Mouse (Mus musculus) adrenal gland, postnatal 10 days (tissue): ENCODE measurements at regions not wholly inside any gene's neighbourhood (a gene's known extent, or its start where the extent isn't known, plus 50 kb on each side); places are given as distances from the start of the nearest gene placed in this dataset.

ENCODE experiments used
- DNase-seq: peaks from one replicate; pipeline ENCODE4 v3.0.0; 2021; ENCODE audit warnings: mixed read lengths

GRCm38 (mm10) chr12:25330004-25330708, 233.2 kb upstream of the Id2 start:
- peak; percentile 36 for DNase-seq

- no peak for DNase-seq
Measured at GRCm38 (mm10) chr12:25325901-25326300, 229.0 kb upstream of the Id2 start.

- no peak for DNase-seq
Measured at GRCm38 (mm10) chr12:25323171-25323570, 226.2 kb upstream of the Id2 start.

GRCm38 (mm10) chr12:25320262-25320767, 223.4 kb upstream of the Id2 start:
- DNase-seq: no peak

- DNase-seq: no peak
Measured at GRCm38 (mm10) chr12:25319846-25320245, 222.9 kb upstream of the Id2 start.

GRCm38 (mm10) chr12:25318072-25318671, 221.2 kb upstream of the Id2 start:
- peak; percentile 61 for DNase-seq

DNA sequence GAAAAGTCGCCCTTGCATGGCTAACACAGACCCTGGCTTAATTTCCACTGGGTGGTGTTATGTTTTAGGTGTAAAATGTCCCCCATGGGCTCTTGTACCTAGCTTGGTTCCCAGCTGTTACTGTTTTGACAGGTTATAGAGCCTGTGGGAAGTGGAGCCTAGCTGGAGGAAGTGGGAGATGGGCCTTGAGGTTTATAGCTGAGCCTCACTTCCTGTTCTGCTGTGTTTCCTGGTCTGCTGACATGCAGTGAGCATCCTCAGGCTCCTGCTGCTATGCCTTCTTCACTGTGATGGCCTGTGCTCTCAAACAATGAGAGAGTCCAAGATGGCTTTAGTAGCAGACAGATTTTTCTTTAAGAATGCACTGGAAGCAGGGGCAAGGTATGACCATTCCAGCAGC, 219.0 kb upstream of the Id2 start:
- no peak for DNase-seq

DNA sequence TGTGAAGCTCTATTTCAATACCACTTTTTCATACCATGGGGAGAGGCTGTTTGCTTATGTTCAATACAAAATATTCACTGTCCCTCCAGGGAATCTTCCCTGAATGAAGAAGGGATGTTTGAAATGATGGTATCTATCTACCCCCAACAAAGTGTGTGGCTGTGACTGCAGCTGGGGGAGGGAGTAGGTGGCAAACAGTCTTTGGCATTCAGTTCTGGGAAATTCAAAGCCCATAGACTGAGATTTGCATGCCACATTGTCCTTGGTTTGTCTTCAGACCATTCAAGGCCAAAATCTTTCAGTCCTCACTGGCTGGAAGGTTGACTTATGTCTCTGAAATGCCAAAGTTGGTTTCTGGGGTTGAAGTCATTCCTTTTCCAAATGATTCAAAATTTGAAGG, 216.3 kb upstream of the Id2 start:
- DNase-seq: no peak

- no peak for DNase-seq
Measured at GRCm38 (mm10) chr12:25312390-25312789, 215.4 kb upstream of the Id2 start.

GRCm38 (mm10) chr12:25311728-25312127, 214.8 kb upstream of the Id2 start:
- DNase-seq: no peak

DNA sequence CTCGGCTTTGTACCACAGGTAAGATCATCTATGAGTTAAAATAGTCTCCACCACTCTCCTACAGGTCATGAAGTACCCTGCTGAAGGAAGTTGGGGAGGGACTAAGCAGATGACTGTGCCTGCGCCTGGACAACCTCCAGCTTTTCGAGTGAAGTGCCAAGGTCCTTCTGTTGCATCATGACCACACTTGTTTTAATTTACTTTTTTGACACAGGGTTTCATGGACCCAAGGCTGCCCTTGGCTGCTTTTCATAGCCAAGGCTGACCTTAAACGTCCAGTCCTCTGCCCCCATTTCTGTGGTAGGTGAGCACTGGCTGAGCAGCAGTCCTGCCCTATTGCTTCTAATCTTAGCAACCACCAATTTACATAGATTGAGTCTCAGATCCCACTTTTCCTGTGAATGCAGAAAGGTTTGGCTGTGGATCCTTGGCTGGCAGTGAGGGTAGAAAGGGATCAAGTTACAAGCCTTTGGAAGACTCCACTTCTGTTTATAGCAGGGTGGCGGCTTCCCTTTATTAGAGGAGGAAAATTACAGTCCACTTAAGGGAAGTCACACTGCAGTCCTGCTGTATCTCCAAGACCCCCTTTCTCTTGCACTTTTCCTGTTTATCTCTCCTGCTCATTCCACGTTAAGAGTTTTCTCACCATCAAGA, 213.5 kb upstream of the Id2 start:
- DNase-seq: peak; percentile 85

GRCm38 (mm10) chr12:25309234-25309633, 212.3 kb upstream of the Id2 start:
- DNase-seq: no peak

DNA sequence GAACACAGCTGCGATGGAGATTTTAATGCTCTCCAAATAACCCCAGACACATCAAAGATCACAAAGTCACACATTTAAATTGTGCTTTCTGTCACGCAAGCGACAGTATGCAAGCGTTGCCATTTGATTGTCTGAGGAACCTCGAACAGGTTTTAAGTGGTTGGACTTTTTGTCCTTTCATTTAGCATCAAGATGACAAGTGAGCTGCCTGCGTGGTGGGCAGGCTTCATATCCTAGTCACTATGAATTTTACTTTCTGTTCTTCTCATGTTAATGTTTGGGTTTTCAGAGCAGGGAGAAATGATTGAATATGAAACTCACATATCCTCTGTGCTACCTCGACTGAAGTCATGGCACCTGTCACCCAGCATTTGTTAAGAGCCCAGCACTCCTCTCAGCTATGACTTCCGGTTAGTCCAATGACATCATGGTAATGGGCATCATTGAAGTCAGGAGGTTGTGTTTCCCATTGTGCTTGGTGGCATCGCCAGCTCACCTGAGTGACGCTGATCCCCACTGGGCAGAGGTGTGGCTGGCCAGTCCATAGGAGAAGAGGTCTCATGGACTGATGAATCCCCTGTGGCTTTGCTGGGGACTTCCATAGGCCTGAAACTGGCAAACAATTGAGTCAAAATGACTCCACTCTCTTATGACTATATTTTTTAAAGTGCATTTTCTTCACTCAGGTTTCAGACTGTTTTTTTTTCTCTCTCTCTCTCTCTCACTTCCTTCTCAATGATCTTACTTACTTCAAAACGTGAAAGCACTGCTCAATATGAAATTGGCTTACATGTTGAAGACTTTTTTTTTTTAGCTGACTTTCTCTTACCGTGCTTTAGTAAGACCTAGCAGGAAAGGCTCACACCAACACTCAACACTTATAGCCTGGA, 209.1 kb upstream of the Id2 start:
- DNase-seq: no peak

DNA sequence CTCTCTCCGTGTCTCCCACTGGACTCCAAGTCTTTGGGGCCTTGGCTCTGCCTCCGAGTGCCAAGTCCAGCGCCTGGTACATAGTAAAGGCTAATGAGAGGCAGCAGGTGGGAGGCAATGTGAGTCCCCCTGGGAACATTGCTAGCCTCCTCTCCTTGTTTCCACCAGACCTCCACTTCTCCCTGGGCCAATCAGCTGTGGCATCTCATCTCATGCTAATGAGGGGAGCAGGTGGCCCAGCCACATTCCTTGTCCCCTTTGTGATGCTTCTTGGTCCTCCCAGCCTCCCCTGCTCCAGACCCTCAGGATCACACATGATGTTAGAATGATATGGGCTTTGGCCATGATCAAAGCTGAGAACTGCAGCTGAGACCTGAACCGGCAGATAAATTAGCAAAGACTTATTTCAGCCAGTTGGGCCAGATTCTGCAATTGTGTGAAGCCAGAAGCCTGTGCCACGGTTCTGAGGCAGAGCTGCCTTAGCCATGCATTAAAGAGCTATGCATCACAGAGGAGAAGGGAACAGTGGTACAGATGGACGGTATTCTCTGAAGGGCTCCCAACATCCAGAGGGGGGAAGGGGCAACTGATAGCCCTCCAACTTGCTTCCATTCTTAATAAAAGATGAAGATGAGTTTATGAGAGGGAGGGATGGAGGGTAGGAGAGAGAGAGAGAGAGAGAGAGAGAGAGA, 208.0 kb upstream of the Id2 start:
- no peak for DNase-seq

GRCm38 (mm10) chr12:25303500-25304050, 206.6 kb upstream of the Id2 start:
- no peak for DNase-seq

GRCm38 (mm10) chr12:25300804-25301390, 204.0 kb upstream of the Id2 start:
- DNase-seq: no peak

- no peak for DNase-seq
Measured at GRCm38 (mm10) chr12:25299603-25300471, 202.9 kb upstream of the Id2 start.

DNA sequence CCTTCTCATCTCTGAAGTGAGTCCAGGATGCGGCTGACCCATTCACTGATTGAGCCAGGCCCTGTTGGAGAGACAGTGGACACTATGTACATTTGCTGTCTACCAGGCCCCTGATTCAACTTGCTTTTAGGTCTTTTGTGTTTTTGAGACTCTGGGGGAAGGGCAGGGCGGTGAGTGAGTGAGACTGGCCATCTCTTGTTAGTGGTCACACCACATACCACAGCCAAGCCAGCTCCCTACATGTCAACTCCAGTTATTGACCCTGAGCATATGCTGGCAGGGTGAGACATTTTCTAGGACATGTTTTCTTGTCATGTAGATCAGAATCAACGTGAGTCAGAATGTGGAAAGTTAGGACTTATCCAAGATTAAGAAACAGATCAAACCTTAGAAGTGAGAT, 201.8 kb upstream of the Id2 start:
- DNase-seq: no peak

DNA sequence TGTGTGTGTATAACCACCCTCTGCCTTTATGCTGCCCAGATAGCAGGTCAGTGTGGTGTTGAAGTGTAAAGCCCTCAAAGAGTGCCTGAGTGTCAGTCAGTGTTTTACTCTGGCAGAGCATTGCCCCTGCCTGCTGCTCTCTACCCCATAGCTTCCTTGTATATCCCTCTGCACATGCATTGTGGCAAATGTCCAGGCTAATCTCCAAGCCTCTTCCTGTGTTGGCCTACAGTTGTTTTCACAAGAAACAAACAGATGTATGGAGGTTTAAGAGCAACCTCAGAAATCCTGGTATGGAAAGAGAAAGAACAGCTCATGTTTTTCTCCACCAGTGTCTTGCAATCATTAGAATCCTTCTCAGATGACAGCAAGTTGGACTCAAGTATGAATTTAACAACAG, 201.0 kb upstream of the Id2 start:
- DNase-seq: no peak

DNA sequence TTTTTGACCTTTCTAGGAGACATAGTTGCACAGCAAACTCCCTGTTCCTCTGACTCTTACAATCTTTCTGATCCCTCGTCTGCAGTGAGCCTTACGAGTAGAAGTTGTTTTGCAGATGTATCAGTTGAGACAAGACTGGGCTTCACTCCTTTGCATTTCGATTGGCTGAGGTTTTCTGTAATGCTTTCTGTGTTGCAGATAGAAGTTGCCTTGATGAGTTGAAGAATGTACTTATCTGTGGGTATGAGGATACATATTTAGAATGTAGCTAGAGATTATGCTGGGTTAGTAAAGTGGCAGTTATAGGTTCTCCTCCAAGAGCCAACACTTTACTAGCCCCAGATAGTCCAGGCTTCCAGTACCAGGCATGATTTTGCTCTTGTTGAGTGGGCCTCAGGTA, 199.7 kb upstream of the Id2 start:
- DNase-seq: no peak
